Mouse (Mus musculus) MEL (cell line): ENCODE measurements around the gene Fcmr. TPM values are rescaled to one million over a fixed set of nuclear protein-coding genes. Genes with fewer than 3 reads are reported as not detected.

Experiments used
- DNase-seq: peaks from one replicate; pipeline ENCODE4 v3.0.0; 2011; ENCODE audit warnings: low read depth, low spot score
- H3K27ac ChIP-seq: 2 replicates; pipeline ENCODE4 v1.5.1; 2012; ENCODE audit warnings: low read depth, mild to moderate bottlenecking, control low read depth, low read length, moderate library complexity; ENCODE audit not compliant: control insufficient read depth
- H3K27me3 ChIP-seq, 2 experiments: fragments of 150-350 bp in 1 of 2; sonication (generic) in 1 of 2; 2 replicates each; pipeline ENCODE4 v1.6.1; 2012; ENCODE audit warnings: low read length in 2 of 2, mild to moderate bottlenecking in 2 of 2, improper control_type of control experiment in 1 of 2, moderate library complexity in 1 of 2; ENCODE audit not compliant: insufficient read depth in 2 of 2, control insufficient read depth in 1 of 2
- H3K36me3 ChIP-seq, 2 experiments: 2 replicates each; pipeline ENCODE4 v1.6.1; 2012 to 2014; ENCODE audit warnings: low read length in 2 of 2, improper control_type of control experiment in 1 of 2, inconsistent platforms in 1 of 2, mild to moderate bottlenecking in 1 of 2; ENCODE audit not compliant: insufficient read depth in 2 of 2, control insufficient read depth in 1 of 2
- H3K4me1 ChIP-seq, 2 experiments: fragments of 150-350 bp in 1 of 2; sonication (generic) in 1 of 2; 2 replicates each; pipeline ENCODE4 v1.6.1; 2012; ENCODE audit warnings: low read length in 2 of 2, improper control_type of control experiment in 1 of 2, mild to moderate bottlenecking in 1 of 2; ENCODE audit not compliant: insufficient read depth in 2 of 2, control insufficient read depth in 1 of 2
- H3K4me3 ChIP-seq, 2 experiments: fragments of 150-350 bp in 1 of 2; sonication (generic) in 1 of 2; 2 replicates each; pipeline ENCODE4 v1.5.1; 2012; ENCODE audit warnings: low read depth in 2 of 2, low read length in 2 of 2, mild to moderate bottlenecking in 2 of 2, moderate library complexity in 2 of 2, control low read depth in 1 of 2, improper control_type of control experiment in 1 of 2; ENCODE audit not compliant: control insufficient read depth in 1 of 2, insufficient read depth in 1 of 2
- H3K79me2 ChIP-seq: 2 replicates; pipeline ENCODE4 v1.6.1; 2012; ENCODE audit warnings: mild to moderate bottlenecking, low read length, moderate library complexity; ENCODE audit not compliant: control insufficient read depth, poor library complexity, insufficient read depth
- H3K9ac ChIP-seq: 2 replicates; pipeline ENCODE4 v1.6.1; 2012; ENCODE audit warnings: low read depth, mild to moderate bottlenecking, control low read depth, low read length, moderate library complexity; ENCODE audit not compliant: control insufficient read depth, poor library complexity, severe bottlenecking
- H3K9me3 ChIP-seq: fragments of 150-350 bp; sonication (generic); replicated peaks from 2 replicates; pipeline ENCODE4 v1.6.1; 2012; ENCODE audit warnings: mild to moderate bottlenecking, low read length, improper control_type of control experiment, moderate library complexity; ENCODE audit not compliant: insufficient read depth
- BHLHE40 ChIP-seq: IDR thresholded peaks from 2 replicates; pipeline ENCODE4 v1.6.1; 2012; ENCODE audit warnings: low read depth, mild to moderate bottlenecking, inconsistent platforms, low read length, improper control_type of control experiment, borderline replicate concordance
- CHD1 ChIP-seq: IDR thresholded peaks from 2 replicates; pipeline ENCODE4 v1.6.1; 2012; ENCODE audit warnings: low read depth, mild to moderate bottlenecking, inconsistent platforms, low read length, improper control_type of control experiment
- CHD2 ChIP-seq: IDR thresholded peaks from 2 replicates; pipeline ENCODE4 v1.6.1; 2011; ENCODE audit warnings: low read length, improper control_type of control experiment
- CTCF ChIP-seq, 3 experiments: IDR thresholded peaks in 2 of 3; conservative IDR thresholded peaks in 1 of 3; 2 replicates each; pipeline ENCODE4 v1.5.1; 2011 to 2012; ENCODE audit warnings: low read length in 3 of 3, low read depth in 2 of 3, mild to moderate bottlenecking in 2 of 3, improper control_type of control experiment in 1 of 3, inconsistent platforms in 1 of 3, mixed read lengths in 1 of 3, moderate library complexity in 1 of 3; ENCODE audit not compliant: control insufficient read depth in 1 of 3, insufficient read depth in 1 of 3, poor library complexity in 1 of 3, severe bottlenecking in 1 of 3
- E2F4 ChIP-seq: IDR thresholded peaks from 2 replicates; pipeline ENCODE4 v1.6.1; 2011; ENCODE audit warnings: low read depth, low read length, improper control_type of control experiment, borderline replicate concordance
- ELF1 ChIP-seq: IDR thresholded peaks from 2 replicates; pipeline ENCODE4 v1.6.1; 2014; ENCODE audit warnings: low read depth, mild to moderate bottlenecking, inconsistent platforms, low read length, improper control_type of control experiment, moderate library complexity
- ETS1 ChIP-seq: IDR thresholded peaks from 2 replicates; pipeline ENCODE4 v1.6.1; 2012; ENCODE audit warnings: low read depth, mild to moderate bottlenecking, inconsistent platforms, low read length, improper control_type of control experiment, moderate library complexity
- GABPA ChIP-seq: IDR thresholded peaks from 2 replicates; pipeline ENCODE4 v1.6.1; 2012; ENCODE audit warnings: low read depth, mild to moderate bottlenecking, inconsistent platforms, low read length, improper control_type of control experiment, moderate library complexity
- GATA1 ChIP-seq: IDR thresholded peaks from 2 replicates; pipeline ENCODE4 v1.6.1; 2011; ENCODE audit warnings: low read depth, low read length, improper control_type of control experiment
- JUND ChIP-seq: IDR thresholded peaks from 2 replicates; pipeline ENCODE4 v1.6.1; 2011; ENCODE audit warnings: low read depth, mild to moderate bottlenecking, improper control_type of control experiment, low read length
- KAT2A ChIP-seq: conservative IDR thresholded peaks from 2 replicates; pipeline ENCODE4 v1.6.1; 2012; ENCODE audit warnings: low read depth, low read length, improper control_type of control experiment, inconsistent platforms
- MAFK ChIP-seq: IDR thresholded peaks from 2 replicates; pipeline ENCODE4 v1.6.1; 2011; ENCODE audit warnings: low read depth, mild to moderate bottlenecking, low read length, improper control_type of control experiment, borderline replicate concordance
- MAZ ChIP-seq: IDR thresholded peaks from 2 replicates; pipeline ENCODE4 v1.6.1; 2012; ENCODE audit warnings: low read depth, mild to moderate bottlenecking, inconsistent platforms, low read length, improper control_type of control experiment
- MEF2A ChIP-seq: IDR thresholded peaks from 2 replicates; pipeline ENCODE4 v1.6.1; 2014; ENCODE audit warnings: low read depth, mild to moderate bottlenecking, inconsistent platforms, low read length, improper control_type of control experiment; ENCODE audit not compliant: poor library complexity, insufficient replicate concordance, severe bottlenecking; ENCODE audit errors: extremely low read depth
- MXI1 ChIP-seq: IDR thresholded peaks from 2 replicates; pipeline ENCODE4 v1.6.1; 2011; ENCODE audit warnings: mild to moderate bottlenecking, low read depth, low read length, improper control_type of control experiment
- MYC ChIP-seq: IDR thresholded peaks from 2 replicates; pipeline ENCODE4 v1.6.1; 2011; ENCODE audit warnings: low read depth, mild to moderate bottlenecking, low read length, improper control_type of control experiment, moderate library complexity
- NELFE ChIP-seq: IDR thresholded peaks from 2 replicates; pipeline ENCODE4 v1.6.1; 2011; ENCODE audit warnings: low read depth, low read length, improper control_type of control experiment
- POLR2AphosphoS2 ChIP-seq: IDR thresholded peaks from 2 replicates; pipeline ENCODE4 v1.6.1; 2011; ENCODE audit warnings: low read length, improper control_type of control experiment
- RCOR1 ChIP-seq: IDR thresholded peaks from 2 replicates; pipeline ENCODE4 v1.6.1; 2012; ENCODE audit warnings: low read depth, mild to moderate bottlenecking, inconsistent platforms, low read length, improper control_type of control experiment
- SMC3 ChIP-seq: IDR thresholded peaks from 2 replicates; pipeline ENCODE4 v1.6.1; 2011; ENCODE audit warnings: low read depth, low read length, improper control_type of control experiment
- TAL1 ChIP-seq: IDR thresholded peaks from 2 replicates; pipeline ENCODE4 v1.6.1; 2012; ENCODE audit warnings: mild to moderate bottlenecking, inconsistent platforms, low read length, moderate library complexity, mixed read lengths
- TBP ChIP-seq: IDR thresholded peaks from 2 replicates; pipeline ENCODE4 v1.8.0; 2011; ENCODE audit warnings: low read depth, low read length, improper control_type of control experiment
- TCF12 ChIP-seq: IDR thresholded peaks from 2 replicates; pipeline ENCODE4 v1.6.1; 2014; ENCODE audit warnings: low read depth, mild to moderate bottlenecking, inconsistent platforms, low read length, improper control_type of control experiment, moderate library complexity
- UBTF ChIP-seq: IDR thresholded peaks from 2 replicates; pipeline ENCODE4 v1.6.1; 2012; ENCODE audit warnings: low read depth, mild to moderate bottlenecking, inconsistent platforms, low read length, improper control_type of control experiment, moderate library complexity, borderline replicate concordance; ENCODE audit not compliant: insufficient read depth
- USF1 ChIP-seq: IDR thresholded peaks from 2 replicates; pipeline ENCODE4 v1.6.1; 2014; ENCODE audit warnings: low read depth, mild to moderate bottlenecking, inconsistent platforms, low read length, improper control_type of control experiment, moderate library complexity
- USF2 ChIP-seq, 2 experiments: IDR thresholded peaks; 2 replicates each; pipeline ENCODE4 v1.6.1; 2011 to 2012; ENCODE audit warnings: improper control_type of control experiment in 2 of 2, low read length in 2 of 2, borderline replicate concordance in 1 of 2, inconsistent platforms in 1 of 2, low read depth in 1 of 2, mild to moderate bottlenecking in 1 of 2; ENCODE audit not compliant: insufficient read depth in 1 of 2
- ZC3H11A ChIP-seq: IDR thresholded peaks from 2 replicates; pipeline ENCODE4 v1.6.1; 2012; ENCODE audit warnings: low read depth, mild to moderate bottlenecking, inconsistent platforms, low read length, improper control_type of control experiment
- ZMIZ1 ChIP-seq: IDR thresholded peaks from 2 replicates; pipeline ENCODE4 v1.6.1; 2012; ENCODE audit warnings: low read depth, mild to moderate bottlenecking, inconsistent platforms, low read length, improper control_type of control experiment, moderate library complexity
- ZNF384 ChIP-seq: IDR thresholded peaks from 2 replicates; pipeline ENCODE4 v1.6.1; 2012; ENCODE audit warnings: low read depth, mild to moderate bottlenecking, inconsistent platforms, low read length, improper control_type of control experiment
- polyA plus RNA-seq, 2 experiments: library from polyadenylated mRNA; stranded (reverse) in 1 of 2; unstranded in 1 of 2; fragments of >175 nt in 1 of 2; fragments of >200 nt in 1 of 2; gene quantifications; 2 replicates each; pipeline versions ENCODE4 v1.2.1 to v1.2.4; 2012; ENCODE audit warnings: low replicate concordance in 2 of 2, low read depth in 1 of 2; ENCODE audit not compliant: insufficient read length in 2 of 2, insufficient read depth in 1 of 2, missing spikeins in 1 of 2
- total RNA-seq: library from RNA; depleted of rRNA; stranded (reverse); fragments of 300-350 nt; gene quantifications from 2 replicates; pipeline ENCODE4 v1.2.3, GENCODE M21; 2012

The Fcmr gene
- total and polyA plus RNA-seq, 3 experiments: not detected

- H3K4me3 ChIP-seq: no peak overlapping the region
Measured at GRCm38 (mm10) chr1:130844516-130844915, 21.0 kb upstream of the Fcmr start.

GRCm38 (mm10) chr1:130849530-130850214 lies 15.8 kb upstream of the Fcmr start:
- H3K27me3 ChIP-seq: peaks cover 5 to 8% of the 10 kb centered on the region in 2 experiments; a peak in 3 of 4 replicates

More at GRCm38 (mm10) chr1:130844516-130844915, 21.0 kb upstream of the Fcmr start:
- H3K9ac ChIP-seq: no peak overlapping the region
- H3K27ac ChIP-seq: no peak overlapping the region
- no peak for DNase-seq
- H3K4me1 ChIP-seq: no peaks in the 10 kb centered on the region
- H3K9me3 ChIP-seq: no peaks in the 10 kb centered on the region
- H3K27me3 ChIP-seq: peaks cover 2 to 11% of the 10 kb centered on the region in 2 experiments; a peak in 2 of 4 replicates
- no peaks in the 10 kb centered on the region for H3K79me2 ChIP-seq
- TF ChIP-seq CTCF (IDR thresholded peaks at IDR 0.05 in 2 of 3, conservative IDR thresholded peaks at IDR 0.05 in 1 of 3; ENCODE audit: control insufficient read depth in 1 of 3, insufficient read depth in 1 of 3, low read depth in 2 of 3, low read length in 3 of 3, poor library complexity in 1 of 3, severe bottlenecking in 1 of 3) (no peak), SMC3 (no peak), RCOR1 (no peak), USF2 (IDR thresholded peaks at IDR 0.05; ENCODE audit: borderline replicate concordance in 1 of 2, insufficient read depth in 1 of 2, low read depth in 1 of 2, low read length in 2 of 2) (no peak), TAL1 (no peak), POLR2AphosphoS2 (no peak), TCF12 (no peak), TBP (no peak), CHD2 (no peak), ZMIZ1 (no peak), MXI1 (no peak), NELFE (no peak), GATA1 (no peak), ETS1 (no peak), MEF2A (no peak), GABPA (no peak), BHLHE40 (no peak), USF1 (no peak)
- no peaks in the 10 kb centered on the region for H3K36me3 ChIP-seq

More at GRCm38 (mm10) chr1:130849530-130850214, 15.8 kb upstream of the Fcmr start:
- Histone ChIP-seq H3K27ac (no peak overlapping the region), H3K9me3 (no peaks in the 10 kb centered on the region), H3K4me3 (no peak overlapping the region), H3K36me3 (no peaks in the 10 kb centered on the region), H3K79me2 (no peaks in the 10 kb centered on the region), H3K9ac (no peak overlapping the region), H3K4me1 (no peaks in the 10 kb centered on the region)
- no peak for DNase-seq
- TF ChIP-seq MAFK (no peak), RCOR1 (no peak), MEF2A (no peak), ZNF384 (no peak), ZC3H11A (no peak), CTCF (IDR thresholded peaks at IDR 0.05 in 2 of 3, conservative IDR thresholded peaks at IDR 0.05 in 1 of 3; ENCODE audit: control insufficient read depth in 1 of 3, insufficient read depth in 1 of 3, low read depth in 2 of 3, low read length in 3 of 3, poor library complexity in 1 of 3, severe bottlenecking in 1 of 3) (no peak), ELF1 (no peak), MYC (no peak), GATA1 (no peak), UBTF (no peak), USF1 (no peak), MAZ (no peak), TCF12 (no peak), POLR2AphosphoS2 (no peak), CHD1 (no peak), KAT2A (no peak), E2F4 (no peak), JUND (no peak), BHLHE40 (no peak)
